8 mouse cellular contexts compared by ENCODE assay signal in the genomic region with DNA sequence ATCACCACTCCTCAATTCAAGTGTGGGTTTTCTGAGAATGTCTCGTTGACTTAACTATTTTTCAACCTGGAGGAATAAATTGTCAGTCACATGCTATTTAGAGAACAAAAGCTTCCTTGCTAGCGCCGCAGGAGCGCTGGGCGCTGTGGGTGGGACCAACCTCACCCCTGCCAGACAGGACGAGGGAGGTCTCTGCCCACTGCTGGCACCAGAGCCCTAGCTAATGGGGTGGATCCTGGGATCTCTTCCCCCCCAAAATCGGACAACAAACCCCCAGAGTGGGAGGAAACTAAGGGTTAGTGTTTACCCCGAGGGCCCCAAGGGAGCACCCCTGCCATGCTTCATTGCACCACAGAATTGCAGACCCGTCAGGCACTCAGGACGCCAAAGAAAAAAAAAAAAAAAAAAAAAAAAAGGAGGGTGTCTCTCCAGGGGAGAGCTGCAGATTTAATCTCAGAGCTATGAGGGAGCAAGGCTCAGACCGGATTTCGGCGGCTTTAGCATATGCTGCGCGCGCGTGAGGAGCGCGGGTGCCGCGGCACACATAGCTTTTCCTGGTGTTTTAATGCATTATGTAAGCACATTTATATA. TPM values are rescaled to one million over a fixed set of nuclear protein-coding genes. Genes with fewer than 3 reads are reported as not detected.
DNase-seq lines count a peak whose midpoint lies in the region; ATAC-seq and TF ChIP-seq lines count a peak whose summit lies in the region.
"Had no signal": no experiment of that assay in that cellular context is flagged by ENCODE, and none has a peak within 500 bp of the region (broad histone marks: within the 10 kb centered on the region; RNA-seq: fewer than 3 reads in every experiment).

No protein-coding gene starts in this region.

- no peaks in the 10 kb centered on the region for H3K9me3 ChIP-seq in embryonic facial prominence, embryonic 12.5 days
- no peaks in the 10 kb centered on the region for H3K9me3 ChIP-seq in liver, postnatal 0 days (ENCODE audit: low read length)

- no peak for TF ChIP-seq EP300 in liver, postnatal 0 days (IDR thresholded peaks at IDR 0.05; ENCODE audit: low read depth)

- no peaks in the 10 kb centered on the region for H3K36me3 ChIP-seq in embryonic facial prominence, embryonic 12.5 days
- H3K36me3 ChIP-seq in kidney, adult 2 months (ENCODE audit: control insufficient read depth, insufficient read depth, low read length), result no peaks in the 10 kb centered on the region
- H3K36me3 ChIP-seq in liver, postnatal 0 days (replicated peaks; ENCODE audit: insufficient read depth, low read length), result no peaks in the 10 kb centered on the region
- H3K36me3 ChIP-seq in splenic B cell, adult 2 months (ENCODE audit: control insufficient read depth, insufficient read depth, low read length, poor library complexity, severe bottlenecking), result no peaks in the 10 kb centered on the region

- TF ChIP-seq CTCF in kidney, adult 2 months (conservative IDR thresholded peaks at IDR 0.05; ENCODE audit: insufficient read depth, insufficient read length, low read depth, low read length), result no peak
- no peak for TF ChIP-seq CTCF in liver, postnatal 0 days (IDR thresholded peaks at IDR 0.05; ENCODE audit: low read depth)

- no peak overlapping the region for H3K9ac ChIP-seq in embryonic facial prominence, embryonic 12.5 days
- H3K9ac ChIP-seq in liver, postnatal 0 days (replicated peaks), result no peak overlapping the region

- peak; percentile 42 for DNase-seq in A20 (ENCODE audit: low read depth, low spot score)
- DNase-seq in B cell, adult 2 months, result peak; percentile 36 to 44
- peak; percentile 61 for DNase-seq in kidney, adult 2 months
- DNase-seq in liver, postnatal 0 days, result peak; percentile 53
- DNase-seq in splenic B cell, adult 2 months (ENCODE audit: low read depth, low spot score), result peak; percentile 30
- no peak for DNase-seq in gastrocnemius, adult 8-10 months (ENCODE audit: low spot score in 2 of 2)

- peak overlapping the region; percentile 20; the same call in 1 of the 2 replicates for H3K4me3 ChIP-seq in embryonic facial prominence, embryonic 12.5 days
- no peak overlapping the region; the same call in 1 of the 2 replicates for H3K4me3 ChIP-seq in kidney, adult 2 months (ENCODE audit: insufficient read depth, low read depth, low read length)
- H3K4me3 ChIP-seq in liver, postnatal 0 days (ENCODE audit: low read depth, low read length), result peak overlapping the region; percentile 4; the same call in 1 of the 2 replicates
- H3K4me3 ChIP-seq: myocyte had no signal

- WGBS in embryonic facial prominence, embryonic 12.5 days, result under 1% methylated on average over 21 of the region's 21 CpGs
- 1% methylated on average over 21 of the region's 21 CpGs for WGBS in kidney, adult 2 months
- WGBS in liver, postnatal 0 days (ENCODE audit: insufficient replicate concordance), result 2% methylated on average over 21 of the region's 21 CpGs

- ATAC-seq in embryonic facial prominence, embryonic 12.5 days (ENCODE audit: insufficient number of reproducible peaks, insufficient read depth, low FRiP score, low TSS enrichment), result no peak
- peak; percentile 59 for ATAC-seq in liver, postnatal 0 days

- H3K4me2 ChIP-seq in embryonic facial prominence, embryonic 12.5 days (replicated peaks), result peak overlapping the region; percentile 51
- peak overlapping the region; percentile 10; the same call in 1 of the 2 replicates for H3K4me2 ChIP-seq in liver, postnatal 0 days (ENCODE audit: low read depth, low read length)

- TF ChIP-seq POLR2A in kidney, adult 2 months (IDR thresholded peaks at IDR 0.05; ENCODE audit: low read depth, low read length), result no peak

- H3K27ac ChIP-seq in embryonic facial prominence, embryonic 12.5 days, result no peak overlapping the region
- peak overlapping the region; percentile 65; the same call in 1 of the 2 replicates for H3K27ac ChIP-seq in kidney, adult 2 months (ENCODE audit: insufficient read depth, low read depth, low read length)
- H3K27ac ChIP-seq in liver, postnatal 0 days (ENCODE audit: low read depth), result peak overlapping the region; percentile 74

- peaks cover 11% of the 10 kb centered on the region for H3K4me1 ChIP-seq in embryonic facial prominence, embryonic 12.5 days
- peaks cover 16% of the 10 kb centered on the region for H3K4me1 ChIP-seq in kidney, adult 2 months (ENCODE audit: control insufficient read depth, insufficient read depth, low read length)
- no peaks in the 10 kb centered on the region for H3K4me1 ChIP-seq in liver, postnatal 0 days (ENCODE audit: insufficient read depth)

- peaks cover 43% of the 10 kb centered on the region for H3K27me3 ChIP-seq in embryonic facial prominence, embryonic 12.5 days
- H3K27me3 ChIP-seq in kidney, adult 2 months (replicated peaks; ENCODE audit: control insufficient read depth, insufficient read depth, low read length), result no peaks in the 10 kb centered on the region
- H3K27me3 ChIP-seq in liver, postnatal 0 days (ENCODE audit: insufficient read depth, low read length), result peaks cover 11% of the 10 kb centered on the region; the same call in 1 of the 2 replicates
- H3K27me3 ChIP-seq in splenic B cell, adult 2 months (ENCODE audit: control insufficient read depth, insufficient read depth, low read length, poor library complexity, severe bottlenecking), result no peaks in the 10 kb centered on the region

RNA-seq across cellular contexts. Expression of gene Adra2c, which starts 35.2 kb away (rescaled TPM):
- 0.24 and 0.33 TPM in 2 replicates for polyA plus RNA-seq in embryonic facial prominence, embryonic 12.5 days (2016; fragmentation: Nextera tagmentation; extraction: Ambion mirVana)
- 1.8 and 2.1 TPM in 2 replicates for polyA plus RNA-seq in kidney, adult 2 months (2012; rRNA removed)
- polyA plus RNA-seq in liver, postnatal 0 days (2015; fragmentation: Nextera tagmentation; extraction: Ambion mirVana), result not detected in 2 replicates
- total RNA-seq in gastrocnemius, adult 8-10 months (2022), result under 1 TPM; 0.12 to 0.31 (median 0.17) TPM
- polyA plus RNA-seq: myocyte had no signal

Comparison
In these comparisons a context has a peak if more than half of its experiments do, and no peak if none do; other contexts are left out.
1. DNase-seq: peak in A20 (single experiment), B cell, adult 2 months (2 of 2), kidney, adult 2 months (single experiment), liver, postnatal 0 days (single experiment) and splenic B cell, adult 2 months (single experiment); none in gastrocnemius, adult 8-10 months (0 of 2).